Mouse (Mus musculus): ENCODE data around the gene Gatad2b.

GRCm38 (mm10) chr3:90291982-90292344, 1.0 kb upstream of the Gatad2b start:
- TF ChIP-seq GATA1 (IDR thresholded peaks at IDR 0.05; ENCODE audit: low read length) (no peak), TAL1 (IDR thresholded peaks at IDR 0.05; ENCODE audit: low read length) (no peak)

All from erythroblast, embryonic 14.5 days (primary cell).